Comparison of ENCODE assay signal across 34 mouse cellular contexts in genomic region chr7:16840109-16840491, GRCm38 (mm10). TPM values are rescaled to one million over a fixed set of nuclear protein-coding genes. Genes with fewer than 3 reads are reported as not detected.
"Had no signal": no experiment of that assay in that cellular context is flagged by ENCODE, and none has a peak within 500 bp of the region (broad histone marks: within the 10 kb centered on the region; RNA-seq: fewer than 3 reads in every experiment).

No protein-coding gene starts in this region.

- ATAC-seq: hindbrain, embryonic 16.5 days; hindbrain, postnatal 0 days; inflammation-experienced regulatory T-cells, adult 6 months; intestine, embryonic 15.5 days; intestine, embryonic 16.5 days; intestine, postnatal 0 days had no signal

- H3K27me3 ChIP-seq: heart, embryonic 12.5 days; heart, embryonic 13.5 days; heart, embryonic 15.5 days; hindbrain, embryonic 12.5 days; hindbrain, embryonic 13.5 days; hindbrain, embryonic 15.5 days; intestine, embryonic 15.5 days; kidney, embryonic 15.5 days had no signal

- H3K9me3 ChIP-seq: heart, embryonic 10.5 days; heart, embryonic 12.5 days; heart, embryonic 13.5 days; heart, embryonic 15.5 days; hindbrain, embryonic 10.5 days; hindbrain, embryonic 12.5 days; hindbrain, embryonic 13.5 days; hindbrain, embryonic 15.5 days; intestine, embryonic 15.5 days; kidney, embryonic 15.5 days had no signal

- H3K27ac ChIP-seq: heart, adult 2 months; heart, embryonic 10.5 days; heart, embryonic 13.5 days; heart, embryonic 15.5 days; hindbrain, embryonic 10.5 days; hindbrain, embryonic 13.5 days; hindbrain, embryonic 14.5 days; hindbrain, embryonic 15.5 days; hindbrain, postnatal 0 days; intestine, embryonic 15.5 days; kidney, embryonic 15.5 days; kidney, postnatal 0 days had no signal

- H3K4me2 ChIP-seq: heart, embryonic 11.5 days; heart, embryonic 12.5 days; heart, embryonic 13.5 days; heart, embryonic 15.5 days; hindbrain, embryonic 12.5 days; hindbrain, embryonic 13.5 days; hindbrain, embryonic 14.5 days; hindbrain, embryonic 15.5 days; intestine, embryonic 15.5 days; kidney, embryonic 15.5 days had no signal

- DNase-seq: heart, adult 2 months; heart, postnatal 14 days; heart, postnatal 36 days; heart, postnatal 4 days; kidney, adult 11 months; kidney, adult 18-20 months; kidney, adult 2 months; kidney, adult 8-10 months; kidney, adult 9 months; kidney, postnatal 10 days; kidney, postnatal 14 days; kidney, postnatal 25 days; kidney, postnatal 36 days; kidney, postnatal 4 days; layer of hippocampus, adult 9-11 months; layer of hippocampus, postnatal 36 days had no signal

- H3K4me3 ChIP-seq: heart, adult 2 months; heart, embryonic 10.5 days; heart, embryonic 12.5 days; heart, embryonic 13.5 days; heart, embryonic 15.5 days; hindbrain, embryonic 10.5 days; hindbrain, embryonic 12.5 days; hindbrain, embryonic 13.5 days; hindbrain, embryonic 15.5 days; intestine, embryonic 15.5 days; kidney, embryonic 15.5 days had no signal

- H3K9ac ChIP-seq: heart, embryonic 12.5 days; heart, embryonic 13.5 days; heart, embryonic 15.5 days; hindbrain, embryonic 12.5 days; hindbrain, embryonic 13.5 days; hindbrain, embryonic 14.5 days; hindbrain, embryonic 15.5 days; intestine, embryonic 15.5 days; kidney, embryonic 15.5 days had no signal

RNA-seq across cellular contexts. Expression of gene Dact3, which starts 35.0 kb away (rescaled TPM):
- polyA plus RNA-seq: inflammation-experienced regulatory T-cells, adult 6 months had no signal

RNA-seq across cellular contexts. Expression of gene Gng8, which starts 51.5 kb away (rescaled TPM):
- polyA plus RNA-seq: inflammation-experienced regulatory T-cells, adult 6 months had no signal
